Mouse (Mus musculus) regulatory T cell (primary cell): Measurements from ENCODE around the gene Dgki.

ENCODE experiments used
- in situ Hi-C: fragments of 300-600 bp; cut with MboI, MseI; formaldehyde crosslinking; loops from one replicate; pipeline ENCODE4 v1.15.1; 2025; ENCODE audit warnings: high pct_unique_total_duplicates

Gene Dgki

GRCm38 (mm10) chr6:36858258-36859041, 441.5 kb downstream of the Dgki start:
- in situ Hi-C loops, result no loop called here

GRCm38 (mm10) chr6:36857627-36858257, 442.2 kb downstream of the Dgki start:
- in situ Hi-C loops, result no loop called here

DNA sequence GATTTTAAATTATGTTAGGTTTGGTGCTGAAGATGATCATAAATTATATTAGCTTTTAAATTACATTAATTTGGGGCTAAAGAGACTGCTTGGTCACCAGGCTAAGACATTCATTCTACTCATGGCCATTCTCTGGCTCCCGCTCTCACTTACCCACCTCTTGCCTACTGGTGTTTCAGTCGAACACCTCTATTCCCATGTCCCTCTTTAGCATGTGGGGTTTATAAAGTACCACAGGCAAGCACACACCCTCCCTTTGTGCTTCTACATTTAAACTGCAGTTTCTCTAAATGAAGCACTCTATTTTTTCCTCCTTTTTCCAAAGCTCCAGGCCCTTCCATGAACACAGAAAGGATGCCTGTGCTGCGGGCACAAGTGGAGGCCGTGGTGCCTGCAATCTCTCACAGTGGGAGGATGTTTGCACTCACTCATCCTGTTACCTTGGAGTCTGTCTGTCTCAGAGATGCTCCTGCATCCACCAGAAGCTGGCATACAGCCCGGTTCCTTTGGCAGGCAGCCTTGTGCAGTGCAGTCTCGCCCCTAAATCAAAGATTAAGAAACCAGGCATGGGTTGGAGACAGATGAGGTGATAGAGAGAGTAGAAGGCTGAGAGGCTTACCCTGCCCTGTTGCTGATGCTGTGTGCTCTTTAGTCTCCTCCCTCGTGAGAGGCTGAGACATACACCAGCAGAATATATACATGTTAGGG, 449.4 kb downstream of the Dgki start:
- in situ Hi-C loops, result no loop called here

GRCm38 (mm10) chr6:36845288-36845687, 454.7 kb downstream of the Dgki start:
- in situ Hi-C loops, result no loop called here

DNA sequence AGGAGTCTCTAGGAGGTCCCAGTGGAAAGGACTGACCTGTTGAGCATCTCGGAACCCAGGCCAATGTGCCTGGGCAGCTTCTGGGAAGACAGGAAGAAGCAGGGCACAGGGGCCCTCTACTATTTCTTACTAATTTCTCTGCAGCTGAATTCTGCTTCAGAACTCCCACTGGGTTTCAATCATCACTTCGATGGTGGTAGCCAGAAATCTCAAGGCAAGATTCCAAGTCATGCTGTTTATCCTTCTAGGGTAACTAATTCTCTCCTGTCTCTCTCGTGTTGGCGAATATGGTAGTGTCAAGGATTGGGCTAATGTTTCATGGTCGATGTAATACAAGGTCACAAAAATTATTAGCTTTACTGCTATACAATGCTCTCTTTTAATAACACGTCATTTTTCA, 455.7 kb downstream of the Dgki start:
- in situ Hi-C loops, result no loop called here

DNA sequence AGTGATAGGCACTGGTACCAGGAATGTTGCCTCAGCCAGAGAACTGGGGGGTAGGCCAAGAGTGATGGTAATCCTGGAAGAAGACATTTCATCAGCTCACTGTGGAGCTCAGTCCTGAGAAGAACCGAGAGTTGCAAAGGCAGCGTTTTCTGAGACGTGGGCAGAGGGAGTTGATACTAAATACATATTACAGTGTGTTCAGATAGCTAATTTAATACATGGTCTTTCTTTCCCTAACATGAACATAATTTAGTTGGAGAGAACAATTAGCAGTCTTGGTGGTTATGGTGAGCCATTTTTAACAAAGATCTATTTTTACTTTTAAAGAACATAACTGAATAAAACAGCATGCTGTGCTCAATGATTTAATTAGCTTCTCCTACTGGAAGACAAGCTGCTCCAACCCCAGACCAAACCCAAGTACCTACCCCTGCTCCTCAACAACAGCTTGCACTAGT, 456.9 kb downstream of the Dgki start:
- in situ Hi-C loops, result no loop called here

GRCm38 (mm10) chr6:36842101-36842922, 457.7 kb downstream of the Dgki start:
- in situ Hi-C loops, result no loop called here

DNA sequence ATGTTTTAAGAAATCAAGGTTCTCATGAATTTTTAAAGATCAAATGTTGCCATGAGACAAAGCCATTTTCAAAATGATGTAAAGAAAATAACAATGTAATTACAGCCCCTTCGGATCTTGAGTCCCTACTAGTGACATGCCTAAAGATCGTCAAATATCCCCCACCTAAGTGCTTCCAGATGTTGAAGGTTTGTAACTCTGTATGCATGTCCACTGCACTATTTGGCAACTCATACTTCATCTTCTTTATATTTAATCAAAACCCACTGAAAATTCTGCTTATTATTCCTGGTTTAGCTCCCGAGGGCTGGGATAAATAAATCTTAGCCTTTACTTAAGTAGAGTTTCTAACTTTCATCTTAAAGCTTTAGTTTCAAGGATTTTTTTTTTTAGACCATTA, 458.3 kb downstream of the Dgki start:
- in situ Hi-C loops, result no loop called here

DNA sequence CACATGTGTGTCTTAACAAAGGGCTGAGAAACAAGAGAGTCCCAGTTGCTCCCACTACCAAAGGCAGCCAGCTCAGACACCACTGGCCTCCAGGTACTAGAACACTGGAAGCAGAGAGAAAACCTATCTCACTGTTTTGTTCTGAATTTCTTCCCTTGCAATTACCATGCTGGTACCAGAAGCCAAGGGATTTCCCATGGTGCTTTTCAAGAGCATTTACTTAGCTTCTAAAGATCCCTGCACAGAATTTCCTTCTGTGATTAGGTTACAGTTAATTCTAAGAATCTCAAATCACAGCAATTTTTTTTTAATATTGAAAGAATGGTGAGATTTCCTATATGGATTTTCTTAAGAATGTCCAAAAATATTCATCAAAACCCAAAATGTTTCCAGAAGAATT, 458.8 kb downstream of the Dgki start:
- in situ Hi-C loops, result no loop called here

DNA sequence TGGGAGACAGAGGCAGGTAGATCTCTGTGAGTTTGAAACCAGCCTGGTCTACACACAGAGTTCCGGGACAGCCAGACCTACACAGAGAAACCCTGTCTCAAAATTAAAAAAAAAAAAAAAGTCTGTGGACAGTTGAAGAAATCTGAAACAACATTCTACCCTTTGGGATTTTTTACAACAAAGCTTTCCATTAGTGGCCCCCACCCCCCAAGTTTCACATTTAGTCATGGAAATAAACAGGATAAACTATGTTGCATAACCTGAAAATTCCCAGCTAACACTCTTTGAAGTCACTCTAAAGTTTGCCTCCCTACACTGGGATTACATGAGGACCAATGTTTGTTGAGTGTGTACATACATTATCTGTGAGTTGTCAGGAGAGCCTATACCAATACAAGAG, 461.2 kb downstream of the Dgki start:
- in situ Hi-C loops, result no loop called here

DNA sequence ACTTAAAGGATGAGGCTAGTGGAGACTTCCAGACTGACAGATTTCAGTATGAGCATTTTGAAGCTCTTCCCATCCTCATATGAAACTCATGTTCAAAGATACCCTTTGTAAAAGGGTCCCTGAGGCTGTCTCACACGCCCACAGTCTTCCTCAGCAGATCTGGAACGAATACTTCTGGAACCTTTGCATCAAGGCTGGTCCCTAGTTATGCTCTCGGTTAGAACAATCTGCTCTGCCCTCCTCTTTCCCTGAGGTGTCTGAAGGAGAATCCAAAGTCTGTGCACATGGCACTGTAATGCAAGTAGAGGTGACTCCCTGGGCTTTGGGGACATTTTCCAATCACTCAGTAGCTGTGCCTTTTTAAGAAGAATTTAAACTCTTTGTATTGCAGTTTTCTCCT, 464.6 kb downstream of the Dgki start:
- in situ Hi-C loops, result no loop called here

DNA sequence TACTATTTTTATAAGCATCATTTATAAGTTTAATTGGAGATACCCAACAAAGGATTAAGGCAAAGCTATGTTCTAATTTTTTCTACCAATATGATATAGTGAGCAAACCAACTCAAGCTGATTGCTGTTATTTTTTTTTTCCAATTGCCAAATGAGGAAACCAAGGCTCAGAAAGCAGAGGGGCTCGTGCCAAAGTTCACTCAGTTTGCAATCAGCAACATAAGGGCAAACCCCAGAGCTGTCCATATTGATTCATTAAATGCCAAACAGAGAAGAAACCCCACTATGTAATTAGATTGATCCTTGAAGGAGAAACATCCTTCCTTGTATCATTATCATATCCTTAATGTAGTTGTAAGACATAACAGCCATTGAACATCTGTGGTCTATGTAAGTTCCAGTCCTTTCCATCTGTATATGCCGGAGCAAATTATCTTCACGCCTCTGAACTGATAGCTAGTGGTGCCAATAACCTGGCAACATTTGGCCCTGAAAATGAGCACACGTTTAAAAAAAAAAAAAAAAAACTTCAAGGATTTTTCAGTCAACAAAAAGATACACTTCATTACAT, 465.2 kb downstream of the Dgki start:
- in situ Hi-C loops, result no loop called here

- in situ Hi-C loops, result no loop called here
Measured at GRCm38 (mm10) chr6:36832681-36833080, 467.3 kb downstream of the Dgki start.

GRCm38 (mm10) chr6:36832207-36832606, 467.8 kb downstream of the Dgki start:
- in situ Hi-C loops, result no loop called here

DNA sequence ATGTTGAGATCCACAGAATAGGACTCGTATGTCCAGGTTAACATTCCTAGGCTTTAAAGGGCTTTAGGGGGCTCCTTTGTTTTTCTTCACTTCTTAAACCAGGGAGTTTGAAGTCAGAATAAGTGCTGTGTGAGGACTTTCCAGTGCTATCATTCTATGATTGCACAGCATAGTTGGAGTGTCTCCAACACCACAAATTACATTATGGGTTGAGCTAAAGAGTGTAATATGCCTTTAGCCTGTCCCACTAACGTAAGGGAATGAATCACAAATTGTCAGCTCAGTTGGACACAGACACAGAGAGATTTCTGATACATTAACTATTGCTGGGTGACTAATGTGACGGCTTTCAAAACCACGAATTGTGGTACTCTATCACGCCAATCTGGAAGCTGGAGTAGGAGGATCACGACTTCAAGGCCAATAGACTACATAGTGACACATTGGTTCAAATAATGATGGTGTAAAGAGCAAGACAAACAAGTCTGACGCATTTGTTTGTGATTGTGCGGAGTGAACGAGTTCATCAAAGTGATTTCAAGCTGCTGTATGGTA, 469.5 kb downstream of the Dgki start:
- in situ Hi-C loops, result no loop called here

DNA sequence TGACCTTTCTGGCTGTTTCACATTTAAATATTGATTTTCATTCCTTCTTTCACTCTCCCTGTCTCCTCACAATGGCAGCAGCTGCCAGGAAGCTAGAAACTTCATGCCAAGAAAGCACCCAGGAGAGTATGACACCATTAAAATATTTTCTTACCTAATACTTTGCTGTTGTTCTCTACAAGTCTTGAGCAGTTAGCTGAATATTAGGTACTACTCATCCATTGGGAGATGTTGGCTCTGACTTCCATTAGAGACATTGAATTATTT, 480.3 kb downstream of the Dgki start:
- in situ Hi-C loops, result no loop called here

- in situ Hi-C loops, result no loop called here
Measured at GRCm38 (mm10) chr6:36819019-36819783, 480.8 kb downstream of the Dgki start.

DNA sequence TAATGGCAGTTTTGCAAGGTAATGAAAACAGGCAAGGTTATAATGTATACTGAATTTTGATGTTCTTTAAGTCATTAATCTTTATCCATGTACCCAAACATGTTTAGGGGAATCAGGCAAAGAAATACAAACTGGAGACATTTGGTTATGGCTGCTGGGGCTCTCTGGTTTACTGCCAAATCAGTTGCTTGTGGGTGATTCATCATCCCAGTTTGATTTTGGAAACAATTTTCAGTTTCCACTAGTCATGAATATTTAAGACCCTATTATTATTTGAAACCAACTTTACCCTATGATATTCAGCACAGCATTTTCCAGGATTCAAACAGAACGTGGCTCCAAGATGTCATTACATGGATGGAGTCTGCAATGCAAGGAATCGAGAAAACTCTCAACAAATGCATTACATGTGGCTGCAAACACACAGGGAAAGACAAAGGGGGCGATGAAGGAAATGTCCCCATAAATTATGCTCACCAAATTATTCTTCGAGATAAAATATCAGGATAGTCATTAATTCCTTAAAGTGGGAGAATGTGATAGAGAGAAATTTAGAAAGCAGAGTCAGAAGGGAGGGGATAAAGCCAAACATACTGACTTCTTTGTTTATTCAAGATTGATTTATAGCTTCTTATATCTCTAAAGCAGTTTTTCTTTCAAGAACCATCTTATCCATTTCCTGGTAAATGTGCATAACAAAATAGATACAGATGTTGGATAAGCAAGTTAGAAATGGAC, 481.5 kb downstream of the Dgki start:
- in situ Hi-C loops, result no loop called here

- in situ Hi-C loops, result no loop called here
Measured at GRCm38 (mm10) chr6:36816666-36817065, 483.3 kb downstream of the Dgki start.

DNA sequence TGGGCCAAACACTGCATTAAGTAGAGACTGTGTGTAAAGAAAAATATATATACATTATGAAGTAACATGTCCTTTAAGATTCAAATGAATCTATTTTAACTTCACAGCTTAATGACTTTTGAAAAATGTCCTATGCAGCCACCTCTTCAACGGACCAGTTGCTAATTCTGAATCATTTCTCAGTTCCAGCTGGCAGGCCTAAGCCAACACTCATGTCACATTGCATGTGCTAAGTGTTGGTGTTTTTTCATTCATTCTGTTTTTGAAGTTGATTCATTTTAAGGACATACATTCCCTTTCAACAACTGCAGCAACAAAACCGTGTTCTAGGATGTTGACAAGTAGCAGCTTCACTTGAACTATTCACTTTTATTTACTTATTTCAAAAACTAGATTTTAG, 484.0 kb downstream of the Dgki start:
- in situ Hi-C loops, result no loop called here
